Mouse (Mus musculus): ENCODE data around the gene Gemin5. TPM values are rescaled to one million over a fixed set of nuclear protein-coding genes. Genes with fewer than 3 reads are reported as not detected.
"Not testable (repeated sequence)": the region's sequence is repeated elsewhere in the genome, so short reads cannot be mapped to it uniquely, and the experiment has no call there.

Gemin5 gene
- 26.4 and 27.6 TPM in 2 replicates for polyA plus RNA-seq (2014; fragmentation: Nextera tagmentation; extraction: Ambion mirVana)

DNA sequence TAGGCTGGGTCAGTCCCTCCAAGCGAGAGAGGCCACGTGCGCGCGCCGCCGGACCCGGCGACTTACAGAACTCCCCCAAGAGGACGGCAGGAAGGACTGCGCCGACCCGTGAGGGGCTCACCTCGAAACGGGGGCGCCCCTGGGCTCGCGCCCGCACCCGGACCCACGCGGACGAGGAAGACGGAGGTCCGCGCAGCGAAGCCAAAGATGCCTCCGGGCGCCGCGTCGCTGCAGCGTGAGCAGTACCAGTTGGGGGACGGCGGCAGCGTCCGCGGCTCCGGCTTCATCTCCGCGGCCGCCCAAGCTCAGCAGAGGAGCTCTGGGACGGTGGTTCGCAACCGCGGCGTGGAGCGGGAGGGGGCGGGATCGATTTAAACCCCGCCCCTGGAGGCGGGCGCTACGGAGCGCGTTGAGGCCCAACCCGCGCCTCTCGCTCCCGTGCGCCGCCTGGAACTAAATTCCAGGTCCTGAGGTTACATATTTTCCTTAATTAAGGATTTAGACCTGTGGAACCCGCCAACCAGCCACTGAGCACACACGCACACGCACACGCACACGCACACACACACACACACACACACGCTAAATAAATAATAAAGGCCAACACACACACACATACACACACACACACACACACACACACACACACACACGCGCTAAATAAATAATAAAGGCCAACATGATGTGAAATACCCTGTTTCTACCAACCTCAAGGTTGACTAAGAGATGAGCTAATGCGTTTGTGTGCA is at the start of gene Gemin5:
Gemin5 (minus strand) TSS at position 373 of the 749 bp plus-strand sequence.
- Histone ChIP-seq H3K9me3 (ENCODE audit: control insufficient read depth, low read length) (no peaks in the 10 kb centered on the region), H3K9ac (ENCODE audit: low read length) (peak within 1 kb of the TSS; percentile 82), H3K4me3 (ENCODE audit: low read depth, low read length) (peak within 1 kb of the TSS; percentile 81), H3K36me3 (ENCODE audit: control insufficient read depth, insufficient read depth, low read length) (peaks cover 2% of the 10 kb centered on the region; the same call in 1 of the 2 replicates), H3K27me3 (ENCODE audit: control insufficient read depth, insufficient read depth, low read length) (no peaks in the 10 kb centered on the region), H3K27ac (ENCODE audit: low read depth, low read length) (peak within 1 kb of the TSS; percentile 47), H3K4me2 (ENCODE audit: low read depth) (peak within 1 kb of the TSS; percentile 59), H3K4me1 (ENCODE audit: control insufficient read depth, insufficient read depth, low read length) (no peaks in the 10 kb centered on the region; the same call in 1 of the 2 replicates)
- whole genome bisulfite sequencing = 1% methylated on average over 68 of the region's 71 CpGs
- ATAC-seq (ENCODE audit: insufficient read depth, low FRiP score, low TSS enrichment) (peak; percentile 78), DNase-seq (ENCODE audit: low spot score) (peak; percentile 90)

DNA sequence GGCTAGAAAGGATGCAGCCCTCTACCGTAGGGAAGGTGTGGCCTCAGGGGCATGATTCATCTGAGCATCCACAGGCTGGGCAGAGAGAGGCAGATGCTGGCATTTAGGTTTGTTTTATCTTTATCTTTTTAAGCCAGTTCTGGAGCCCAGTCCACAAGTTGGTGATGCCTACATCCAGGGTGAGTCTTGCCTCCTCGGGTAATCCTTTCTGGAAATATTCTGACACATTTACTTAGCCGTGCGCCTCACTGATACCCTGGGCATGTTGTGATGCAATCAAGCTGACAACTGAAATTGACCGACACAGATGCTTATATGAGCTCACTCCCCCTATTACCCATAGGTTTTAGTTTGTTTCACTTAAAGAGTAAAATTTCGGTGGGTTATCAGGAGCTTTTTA is 48.5 kb upstream of the Gemin5 start:
- 85% methylated on average over 6 of the region's 6 CpGs for WGBS
- ATAC-seq (ENCODE audit: insufficient read depth, low FRiP score, low TSS enrichment) = no peak

DNA sequence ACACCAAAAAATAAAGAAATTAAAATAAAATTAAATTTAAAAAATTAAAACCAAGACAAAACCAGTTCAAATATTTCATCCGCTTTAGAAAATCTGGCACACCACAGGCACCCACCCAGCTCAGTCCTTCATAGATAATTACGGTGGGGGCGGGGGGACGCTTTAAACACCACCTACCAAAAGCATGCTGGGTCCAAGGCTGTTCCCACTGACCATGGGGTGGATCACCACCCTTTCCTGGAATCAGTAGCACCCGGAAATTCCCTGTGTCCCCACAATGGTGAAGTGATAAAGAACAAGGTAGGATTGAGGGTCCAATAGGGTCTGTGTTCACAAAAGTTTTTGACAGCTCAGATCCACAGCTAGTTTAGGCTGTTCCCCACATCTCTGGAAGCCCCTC is 47.5 kb upstream of the Gemin5 start:
- DNase-seq (ENCODE audit: low spot score) (no peak), ATAC-seq (ENCODE audit: insufficient read depth, low FRiP score, low TSS enrichment) (no peak)
- Histone ChIP-seq H3K4me2 (ENCODE audit: low read depth) (no peak overlapping the region), H3K4me3 (ENCODE audit: low read depth, low read length) (no peak overlapping the region), H3K27ac (ENCODE audit: low read depth, low read length) (no peak overlapping the region), H3K9me3 (ENCODE audit: control insufficient read depth, low read length) (no peaks in the 10 kb centered on the region), H3K4me1 (ENCODE audit: control insufficient read depth, insufficient read depth, low read length) (0 out of 2 replicates have a peak, but pooled peaks cover 8% of the 10 kb centered on the region), H3K27me3 (ENCODE audit: control insufficient read depth, insufficient read depth, low read length) (no peaks in the 10 kb centered on the region), H3K36me3 (ENCODE audit: control insufficient read depth, insufficient read depth, low read length) (no peaks in the 10 kb centered on the region), H3K9ac (ENCODE audit: low read length) (no peak overlapping the region)
- WGBS = 84% methylated on average over 5 of the region's 5 CpGs

More for the DNA sequence above, 48.5 kb upstream of the Gemin5 start:
- Histone ChIP-seq H3K9me3 (ENCODE audit: control insufficient read depth, low read length) (no peaks in the 10 kb centered on the region), H3K27ac (ENCODE audit: low read depth, low read length) (no peak overlapping the region), H3K4me1 (ENCODE audit: control insufficient read depth, insufficient read depth, low read length) (0 out of 2 replicates have a peak, but pooled peaks cover 4% of the 10 kb centered on the region), H3K27me3 (ENCODE audit: control insufficient read depth, insufficient read depth, low read length) (no peaks in the 10 kb centered on the region), H3K9ac (ENCODE audit: low read length) (no peak overlapping the region), H3K4me2 (ENCODE audit: low read depth) (no peak overlapping the region), H3K4me3 (ENCODE audit: low read depth, low read length) (no peak overlapping the region), H3K36me3 (ENCODE audit: control insufficient read depth, insufficient read depth, low read length) (no peaks in the 10 kb centered on the region)
- DNase-seq (ENCODE audit: low spot score) = no peak

DNA sequence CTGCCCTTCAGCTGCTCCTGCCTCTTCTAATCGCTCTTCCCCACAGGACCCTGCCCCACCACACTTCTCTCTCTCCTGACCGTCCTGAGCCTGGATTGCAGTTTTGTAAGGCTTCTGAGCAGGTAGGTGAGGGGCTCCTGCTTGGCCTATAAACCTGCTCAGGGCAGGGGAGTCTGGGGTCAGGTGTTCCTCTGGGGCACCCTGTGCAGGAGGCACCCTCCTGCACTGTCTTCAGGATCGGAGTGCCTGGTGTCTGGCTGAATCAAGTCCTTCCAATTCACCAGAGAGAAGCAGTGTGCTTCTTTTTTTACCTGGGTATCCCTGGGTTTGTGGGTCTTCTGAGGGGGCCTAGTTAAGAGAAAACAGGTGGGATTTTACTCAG is 46.7 kb upstream of the Gemin5 start:
- not testable (repeated sequence) for H3K4me2 ChIP-seq (ENCODE audit: low read depth); H3K27me3 ChIP-seq (ENCODE audit: control insufficient read depth, insufficient read depth, low read length)
- WGBS = 28% methylated on average over 2 of the region's 3 CpGs

DNA sequence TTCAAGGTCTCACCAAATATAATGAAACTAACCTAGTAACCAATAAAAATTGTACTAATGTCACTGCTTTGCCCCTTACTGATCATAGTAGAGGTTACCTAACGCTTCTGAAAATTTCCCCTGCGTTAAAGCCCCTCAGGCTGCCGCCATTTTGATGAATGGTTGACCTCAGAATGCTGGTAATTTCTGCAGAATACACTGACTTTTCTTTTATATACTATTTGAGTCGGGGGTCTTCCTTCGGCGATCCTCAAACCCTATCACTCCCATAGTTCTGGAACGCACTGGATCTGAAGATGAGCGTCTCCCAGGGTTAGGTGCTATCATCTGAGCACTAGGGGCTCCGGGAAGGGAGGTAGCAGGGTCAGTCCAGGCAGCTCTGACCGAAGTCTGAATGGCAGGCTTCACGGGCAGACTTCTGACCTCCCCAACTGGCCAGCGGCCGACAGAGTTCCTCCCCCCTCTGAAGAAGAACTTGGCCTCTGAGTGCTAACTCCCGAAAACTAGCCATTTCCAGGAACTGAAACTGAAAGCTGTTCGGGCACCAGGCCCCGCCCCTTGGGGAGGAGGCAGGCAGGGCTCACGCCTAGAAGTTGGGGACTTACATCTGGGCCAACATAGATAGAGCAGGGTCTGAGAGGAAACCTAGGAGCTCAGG is 46.2 kb upstream of the Gemin5 start:
- no peaks in the 10 kb centered on the region for H3K9me3 ChIP-seq (ENCODE audit: control insufficient read depth, low read length)
- H3K4me3 ChIP-seq (ENCODE audit: low read depth, low read length) = peak overlapping the region; percentile 26
- ATAC-seq (ENCODE audit: insufficient read depth, low FRiP score, low TSS enrichment) = no peak
- H3K4me1 ChIP-seq (ENCODE audit: control insufficient read depth, insufficient read depth, low read length) = 0 out of 2 replicates have a peak, but pooled peaks cover 8% of the 10 kb centered on the region
- peak overlapping the region; percentile 44; the same call in 1 of the 2 replicates for H3K9ac ChIP-seq (ENCODE audit: low read length)
- no peaks in the 10 kb centered on the region for H3K36me3 ChIP-seq (ENCODE audit: control insufficient read depth, insufficient read depth, low read length)
- 43% methylated on average over 15 of the region's 17 CpGs for WGBS
- no peaks in the 10 kb centered on the region for H3K27me3 ChIP-seq (ENCODE audit: control insufficient read depth, insufficient read depth, low read length)
- peak; percentile 42 for DNase-seq (ENCODE audit: low spot score)
- H3K4me2 ChIP-seq (ENCODE audit: low read depth) = peak overlapping the region; percentile 37
- H3K27ac ChIP-seq (ENCODE audit: low read depth, low read length) = no peak overlapping the region

More for the DNA sequence above, 46.7 kb upstream of the Gemin5 start:
- H3K36me3 ChIP-seq (ENCODE audit: control insufficient read depth, insufficient read depth, low read length); ATAC-seq (ENCODE audit: insufficient read depth, low FRiP score, low TSS enrichment); DNase-seq (ENCODE audit: low spot score); H3K4me3 ChIP-seq (ENCODE audit: low read depth, low read length); H3K4me1 ChIP-seq (ENCODE audit: control insufficient read depth, insufficient read depth, low read length); H3K9ac ChIP-seq (ENCODE audit: low read length); H3K9me3 ChIP-seq (ENCODE audit: control insufficient read depth, low read length); H3K27ac ChIP-seq (ENCODE audit: low read depth, low read length): not testable (repeated sequence)

DNA sequence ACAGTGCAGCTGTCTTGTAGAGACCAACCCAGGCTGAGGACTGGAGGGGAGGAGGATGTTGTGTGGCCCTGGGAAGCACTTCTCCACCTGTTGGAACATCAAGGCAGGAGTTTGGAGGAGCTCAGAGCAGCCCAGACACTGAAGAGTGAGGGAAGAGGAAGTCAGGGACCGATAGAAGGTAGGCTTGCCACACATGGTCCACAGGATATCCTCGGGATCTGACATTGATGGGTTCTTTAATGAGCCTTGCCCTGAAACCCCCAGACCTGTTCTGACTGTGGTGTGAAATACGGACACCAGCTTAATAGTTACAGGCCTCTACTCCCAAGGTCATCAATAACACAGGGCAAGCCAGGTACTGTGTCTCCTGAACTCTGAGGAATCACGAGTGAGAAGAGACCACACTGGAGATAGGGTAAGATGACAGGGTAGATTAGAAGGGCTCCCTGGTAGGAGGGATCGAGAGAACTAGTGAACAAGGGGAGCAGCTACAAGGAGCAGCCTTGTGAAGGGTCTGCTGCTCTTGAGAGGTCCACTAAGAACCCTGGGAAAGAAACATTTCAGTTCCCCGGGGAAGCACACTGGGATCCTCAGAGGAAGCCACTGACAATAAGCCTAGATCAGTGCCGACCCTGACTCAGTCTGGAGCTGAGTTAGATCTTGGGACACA is 45.5 kb upstream of the Gemin5 start:
- DNase-seq (ENCODE audit: low spot score) (no peak), ATAC-seq (ENCODE audit: insufficient read depth, low FRiP score, low TSS enrichment) (no peak)
- Histone ChIP-seq H3K9me3 (ENCODE audit: control insufficient read depth, low read length) (no peaks in the 10 kb centered on the region), H3K27me3 (ENCODE audit: control insufficient read depth, insufficient read depth, low read length) (no peaks in the 10 kb centered on the region), H3K9ac (ENCODE audit: low read length) (no peak overlapping the region), H3K4me2 (ENCODE audit: low read depth) (no peak overlapping the region), H3K4me3 (ENCODE audit: low read depth, low read length) (no peak overlapping the region), H3K4me1 (ENCODE audit: control insufficient read depth, insufficient read depth, low read length) (0 out of 2 replicates have a peak, but pooled peaks cover 8% of the 10 kb centered on the region), H3K36me3 (ENCODE audit: control insufficient read depth, insufficient read depth, low read length) (no peaks in the 10 kb centered on the region), H3K27ac (ENCODE audit: low read depth, low read length) (no peak overlapping the region)
- WGBS = 80% methylated on average over 7 of the region's 7 CpGs

DNA sequence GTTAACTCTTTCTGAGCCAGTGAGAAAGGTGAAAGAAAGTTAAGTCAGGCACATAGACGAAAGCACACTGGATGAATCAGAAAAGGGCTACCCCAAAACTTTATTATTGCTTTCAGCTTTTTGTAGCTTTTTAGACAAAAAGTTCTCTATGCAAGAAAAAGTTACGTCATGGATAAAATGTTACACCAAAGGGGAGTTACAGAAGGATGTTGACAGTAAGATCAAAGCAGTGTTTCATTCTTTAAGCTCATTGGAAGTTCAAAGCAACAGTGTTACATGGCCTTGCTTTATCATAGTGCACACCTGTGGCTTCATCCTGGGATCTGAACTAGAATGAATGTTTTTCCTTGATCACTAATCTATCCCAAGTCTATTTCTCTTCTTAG is 43.3 kb upstream of the Gemin5 start:
- ATAC-seq (ENCODE audit: insufficient read depth, low FRiP score, low TSS enrichment) = no peak
- Histone ChIP-seq H3K36me3 (ENCODE audit: control insufficient read depth, insufficient read depth, low read length) (no peaks in the 10 kb centered on the region), H3K27me3 (ENCODE audit: control insufficient read depth, insufficient read depth, low read length) (no peaks in the 10 kb centered on the region), H3K4me1 (ENCODE audit: control insufficient read depth, insufficient read depth, low read length) (0 out of 2 replicates have a peak, but pooled peaks cover 8% of the 10 kb centered on the region), H3K27ac (ENCODE audit: low read depth, low read length) (no peak overlapping the region), H3K9me3 (ENCODE audit: control insufficient read depth, low read length) (no peaks in the 10 kb centered on the region), H3K4me2 (ENCODE audit: low read depth) (no peak overlapping the region), H3K4me3 (ENCODE audit: low read depth, low read length) (no peak overlapping the region), H3K9ac (ENCODE audit: low read length) (no peak overlapping the region)
- 10% methylated on average over 2 of the region's 2 CpGs for WGBS
- DNase-seq (ENCODE audit: low spot score) = no peak

DNA sequence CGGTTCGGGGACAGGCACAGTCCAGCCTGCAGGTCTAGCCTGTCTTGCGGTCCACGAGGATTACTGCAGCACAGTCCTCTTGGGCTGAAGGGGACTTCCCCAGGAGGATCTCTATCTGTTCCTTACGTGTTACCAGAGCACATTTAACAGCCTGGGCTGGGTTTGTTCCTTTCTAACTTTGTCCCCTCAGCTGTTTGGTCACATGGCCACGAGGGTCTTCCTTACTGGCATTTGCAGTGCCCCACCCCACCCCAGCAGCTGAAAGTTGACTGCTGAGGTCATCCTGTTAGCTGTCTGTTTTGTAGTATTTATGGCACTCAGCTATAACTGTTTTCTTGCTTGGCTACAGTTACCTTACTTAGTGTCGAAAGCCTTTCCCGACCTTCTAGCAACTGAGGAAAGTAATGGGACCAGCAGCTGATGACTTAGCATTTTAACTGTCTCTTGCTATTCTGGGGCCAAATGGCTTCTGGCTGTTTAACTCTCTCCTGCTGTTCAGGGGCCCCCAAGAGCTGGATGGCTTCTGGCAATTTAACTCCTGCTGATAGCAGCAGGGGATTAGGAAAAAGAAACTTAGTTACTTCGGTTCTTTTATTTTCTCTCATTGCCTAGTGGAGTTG is 42.8 kb upstream of the Gemin5 start:
- ATAC-seq (ENCODE audit: insufficient read depth, low FRiP score, low TSS enrichment) (no peak), DNase-seq (ENCODE audit: low spot score) (no peak)
- 23% methylated on average over 9 of the region's 9 CpGs for WGBS
- Histone ChIP-seq H3K27me3 (ENCODE audit: control insufficient read depth, insufficient read depth, low read length) (no peaks in the 10 kb centered on the region), H3K27ac (ENCODE audit: low read depth, low read length) (no peak overlapping the region), H3K9me3 (ENCODE audit: control insufficient read depth, low read length) (no peaks in the 10 kb centered on the region), H3K9ac (ENCODE audit: low read length) (no peak overlapping the region), H3K4me3 (ENCODE audit: low read depth, low read length) (no peak overlapping the region), H3K4me2 (ENCODE audit: low read depth) (no peak overlapping the region), H3K36me3 (ENCODE audit: control insufficient read depth, insufficient read depth, low read length) (no peaks in the 10 kb centered on the region), H3K4me1 (ENCODE audit: control insufficient read depth, insufficient read depth, low read length) (0 out of 2 replicates have a peak, but pooled peaks cover 8% of the 10 kb centered on the region)

Measured in neural tube, embryonic 11.5 days (tissue).